Mouse (Mus musculus) hindbrain, postnatal 0 days (tissue): ENCODE results near the gene Mfng. TPM values are rescaled to one million over a fixed set of nuclear protein-coding genes. Genes with fewer than 3 reads are reported as not detected.
A peak's percentile ranks its signal among the peaks of the same experiment; 100 is the strongest.

Experiments used
- ATAC-seq: fragments of 200-750 bp; cut with Nextera tagmentation; 2 replicates; pipeline ENCODE4 v1.8.0; 2017; ENCODE audit warnings: mild to moderate bottlenecking, moderate TSS enrichment, moderate library complexity
- DNase-seq: peaks from one replicate; pipeline ENCODE4 v3.0.0-alpha.2; 2015; ENCODE audit warnings: low spot score
- H3K27ac ChIP-seq: fragments of 300-500 bp; sonication (generic); 2 replicates; pipeline ENCODE4 v1.5.1; 2014; ENCODE audit warnings: mild to moderate bottlenecking
- H3K27me3 ChIP-seq: fragments of 300-500 bp; sonication (generic); 2 replicates; pipeline ENCODE4 v1.6.1; 2014; ENCODE audit warnings: low read length, mixed read lengths; ENCODE audit not compliant: insufficient read depth
- H3K36me3 ChIP-seq: fragments of 300-500 bp; sonication (generic); 2 replicates; pipeline ENCODE4 v1.6.1; 2014; ENCODE audit warnings: low read length, mixed read lengths; ENCODE audit not compliant: insufficient read depth
- H3K4me1 ChIP-seq: fragments of 300-500 bp; sonication (generic); 2 replicates; pipeline ENCODE4 v1.6.1; 2014; ENCODE audit warnings: antibody characterized with exemption, low read length, mixed read lengths; ENCODE audit not compliant: insufficient read depth
- H3K4me2 ChIP-seq: fragments of 300-500 bp; sonication (generic); 2 replicates; pipeline ENCODE4 v1.6.1; 2014; ENCODE audit warnings: low read depth, mild to moderate bottlenecking, low read length, moderate library complexity, mixed read lengths
- H3K4me3 ChIP-seq: fragments of 300-500 bp; sonication (generic); 2 replicates; pipeline ENCODE4 v1.5.1; 2014; ENCODE audit warnings: low read length
- H3K9ac ChIP-seq: fragments of 300-500 bp; sonication (generic); replicated peaks from 2 replicates; pipeline ENCODE4 v1.6.1; 2014; ENCODE audit warnings: mild to moderate bottlenecking, low read length, moderate library complexity, mixed read lengths
- H3K9me3 ChIP-seq: fragments of 300-500 bp; sonication (generic); 2 replicates; pipeline ENCODE4 v1.6.1; 2016; ENCODE audit warnings: low read length, mixed read lengths
- CTCF ChIP-seq: IDR thresholded peaks from 2 replicates; pipeline ENCODE4 v1.5.1; 2016; ENCODE audit warnings: antibody characterized with exemption, control low read depth, low read depth
- WGBS: fragments of 180-500 bp; shearing (Covaris S2); extraction: QIAGEN DNeasy Blood & Tissue Kit; methylation state at CpG from one replicate; pipeline ENCODE4 v1.1.7; 2014; 5-methylcytosine and 5-hydroxymethylcytosine counted together
- polyA plus RNA-seq: library from polyadenylated mRNA; unstranded; fragments of >200 nt; fragmentation: Nextera tagmentation; extraction: Ambion mirVana; gene quantifications from 2 replicates; pipeline ENCODE4 v1.2.1, GENCODE M21; 2015
- total RNA-seq: library from RNA; depleted of rRNA; stranded (reverse); fragments of >200 nt; gene quantifications from 2 replicates; pipeline ENCODE4 v1.2.3, GENCODE M21; 2014

The Mfng gene
- total and polyA plus RNA-seq, 2 experiments from 2014 or later, result 15.2 to 17.9 TPM

- Histone ChIP-seq H3K36me3 (no peaks in the 10 kb centered on the region), H3K9me3 (no peaks in the 10 kb centered on the region), H3K4me1 (peaks cover 4% of the 10 kb centered on the region), H3K4me2 (no peak overlapping the region), H3K9ac (no peak overlapping the region), H3K27me3 (no peaks in the 10 kb centered on the region), H3K4me3 (no peak overlapping the region), H3K27ac (no peak overlapping the region)
- ATAC-seq (no peak), DNase-seq (no peak)
- no peak for TF ChIP-seq CTCF
- 85% methylated on average over 3 of the region's 3 CpGs for WGBS
These were observed 33.9 kb upstream of the Mfng start for GRCm38 (mm10) chr15:78807141-78807540.

- Histone ChIP-seq H3K4me3 (no peak overlapping the region), H3K27me3 (peaks cover 3% of the 10 kb centered on the region; the same call in 1 of the 2 replicates), H3K36me3 (no peaks in the 10 kb centered on the region), H3K4me1 (peaks cover 6% of the 10 kb centered on the region), H3K9me3 (no peaks in the 10 kb centered on the region), H3K27ac (no peak overlapping the region), H3K4me2 (no peak overlapping the region), H3K9ac (no peak overlapping the region)
- 43% methylated on average over 2 of the region's 2 CpGs for WGBS
- DNase-seq (no peak), ATAC-seq (no peak)
- no peak for TF ChIP-seq CTCF
These were observed 33.3 kb upstream of the Mfng start for GRCm38 (mm10) chr15:78806614-78807013.

GRCm38 (mm10) chr15:78805351-78805750 is 32.1 kb upstream of the Mfng start:
- no peaks in the 10 kb centered on the region for H3K9me3 ChIP-seq
- ATAC-seq (no peak), DNase-seq (no peak)
- peaks cover 6% of the 10 kb centered on the region for H3K4me1 ChIP-seq
- no peak overlapping the region for H3K4me2 ChIP-seq
- no peak for TF ChIP-seq CTCF
- peaks cover 7% of the 10 kb centered on the region; the same call in 1 of the 2 replicates for H3K27me3 ChIP-seq
- no peak overlapping the region for H3K9ac ChIP-seq
- H3K4me3 ChIP-seq, result no peak overlapping the region
- no peaks in the 10 kb centered on the region for H3K36me3 ChIP-seq
- no peak overlapping the region for H3K27ac ChIP-seq
- WGBS, result 91% methylated on average over 2 of the region's 2 CpGs

GRCm38 (mm10) chr15:78804326-78804725 is 31.1 kb upstream of the Mfng start:
- TF ChIP-seq CTCF, result no peak
- H3K9ac ChIP-seq, result no peak overlapping the region
- no peak for DNase-seq
- no peak overlapping the region for H3K4me3 ChIP-seq
- H3K36me3 ChIP-seq, result no peaks in the 10 kb centered on the region
- H3K4me1 ChIP-seq, result peaks cover 6% of the 10 kb centered on the region
- H3K27ac ChIP-seq, result no peak overlapping the region
- 15% methylated on average over 6 of the region's 6 CpGs for WGBS
- no peak for ATAC-seq
- no peak overlapping the region for H3K4me2 ChIP-seq
- peaks cover 7% of the 10 kb centered on the region; the same call in 1 of the 2 replicates for H3K27me3 ChIP-seq
- no peaks in the 10 kb centered on the region for H3K9me3 ChIP-seq

GRCm38 (mm10) chr15:78803499-78803900 is 30.2 kb upstream of the Mfng start:
- H3K27me3 ChIP-seq, result peaks cover 7% of the 10 kb centered on the region; the same call in 1 of the 2 replicates
- ATAC-seq, result 0 out of 2 replicates have a peak, but pooled peaks have one; percentile 10
- 13% methylated on average over 8 of the region's 8 CpGs for WGBS

GRCm38 (mm10) chr15:78802776-78803391 is 29.6 kb upstream of the Mfng start, which contains the start of gene Card10:
Gene Card10 (minus strand): TSS chr15:78803042.
- no peaks in the 10 kb centered on the region for H3K36me3 ChIP-seq
- H3K27ac ChIP-seq, result peak within 1 kb of the TSS; percentile 45; the same call in 1 of the 2 replicates
- peaks cover 7% of the 10 kb centered on the region; the same call in 1 of the 2 replicates for H3K27me3 ChIP-seq
- no peak for TF ChIP-seq CTCF
- H3K9ac ChIP-seq, result peak within 1 kb of the TSS; percentile 55
- peak within 1 kb of the TSS; percentile 65 for H3K4me2 ChIP-seq
- peak; percentile 52; the same call in 1 of the 2 replicates for ATAC-seq
- H3K4me1 ChIP-seq, result peaks cover 6% of the 10 kb centered on the region
- H3K4me3 ChIP-seq, result peak within 1 kb of the TSS; percentile 48
- no peaks in the 10 kb centered on the region for H3K9me3 ChIP-seq
- WGBS, result 3% methylated on average over 63 of the region's 70 CpGs
- DNase-seq, result no peak

More at GRCm38 (mm10) chr15:78803499-78803900, 30.2 kb upstream of the Mfng start:
- H3K36me3 ChIP-seq, result no peaks in the 10 kb centered on the region
- no peak overlapping the region for H3K27ac ChIP-seq
- no peak overlapping the region for H3K4me2 ChIP-seq
- no peak overlapping the region for H3K4me3 ChIP-seq
- no peak for TF ChIP-seq CTCF
- peaks cover 6% of the 10 kb centered on the region for H3K4me1 ChIP-seq
- no peaks in the 10 kb centered on the region for H3K9me3 ChIP-seq
- DNase-seq, result no peak
- H3K9ac ChIP-seq, result no peak overlapping the region
